Mouse (Mus musculus) left cerebral cortex, postnatal 10 days (tissue): Measurements from ENCODE around the gene Grid2. TPM values are rescaled to one million over a fixed set of nuclear protein-coding genes. Genes with fewer than 3 reads are reported as not detected.

Source experiments
- DNase-seq, 2 experiments: peaks; one replicate each; pipeline ENCODE4 v3.0.0; 2021 to 2022; ENCODE audit warnings: low spot score in 2 of 2, mixed read lengths in 1 of 2; ENCODE audit errors: extremely low spot score in 1 of 2
- intact Hi-C: fragments of 180-260 bp; cut with DNase I; formaldehyde crosslinking; loops from one replicate; pipeline ENCODE4 v1.15.1; 2025
- total RNA-seq, 2 experiments: library from RNA; stranded (reverse); gene quantifications; 2 replicates each; pipeline ENCODE4 v1.2.3; 2021

The Grid2 gene
- total RNA-seq, 2 experiments from 2014 or later: 27.7 to 27.8 TPM

- intact Hi-C loops: no loop called here
- DNase-seq: no peak
Measured at GRCm38 (mm10) chr6:63946721-63947120, 691.0 kb downstream of the Grid2 start.

- intact Hi-C loops: no loop called here
- no peak for DNase-seq
Measured at GRCm38 (mm10) chr6:63963789-63964188, 708.1 kb downstream of the Grid2 start.

- DNase-seq: no peak
- intact Hi-C loops: no loop called here
Measured at GRCm38 (mm10) chr6:63964269-63964668, 708.6 kb downstream of the Grid2 start.

- peak in 1 of 2 experiments; percentile 28 for DNase-seq
Measured at GRCm38 (mm10) chr6:63964735-63965134, 709.1 kb downstream of the Grid2 start.

GRCm38 (mm10) chr6:64046084-64046483 lies 790.4 kb downstream of the Grid2 start:
- DNase-seq: no peak
- intact Hi-C loops: no loop called here

More at GRCm38 (mm10) chr6:63964735-63965134, 709.1 kb downstream of the Grid2 start:
- intact Hi-C loops: no loop called here

- no peak for DNase-seq
- intact Hi-C loops: no loop called here
Measured at GRCm38 (mm10) chr6:64046732-64047131, 791.1 kb downstream of the Grid2 start.

- no peak for DNase-seq
- intact Hi-C loops: no loop called here
Measured at GRCm38 (mm10) chr6:64047950-64048349, 792.3 kb downstream of the Grid2 start.

GRCm38 (mm10) chr6:64063858-64064257 lies 808.2 kb downstream of the Grid2 start:
- no peak for DNase-seq
- intact Hi-C loops: no loop called here

- no peak for DNase-seq
- intact Hi-C loops: no loop called here
Measured at GRCm38 (mm10) chr6:64064704-64065103, 809.0 kb downstream of the Grid2 start.

- DNase-seq: no peak
- intact Hi-C loops: no loop called here
Measured at GRCm38 (mm10) chr6:64073406-64073805, 817.7 kb downstream of the Grid2 start.

- intact Hi-C loops: no loop called here
- DNase-seq: no peak
Measured at GRCm38 (mm10) chr6:64077911-64078310, 822.2 kb downstream of the Grid2 start.

GRCm38 (mm10) chr6:64098662-64099061 lies 843.0 kb downstream of the Grid2 start:
- DNase-seq: no peak

GRCm38 (mm10) chr6:64114594-64114993 lies 858.9 kb downstream of the Grid2 start:
- DNase-seq: peak in 1 of 2 experiments; percentile 5
- intact Hi-C loops: no loop called here

More at GRCm38 (mm10) chr6:64098662-64099061, 843.0 kb downstream of the Grid2 start:
- intact Hi-C loops: no loop called here

GRCm38 (mm10) chr6:64136275-64136674 lies 880.6 kb downstream of the Grid2 start:
- intact Hi-C loops: no loop called here
- no peak for DNase-seq

- intact Hi-C loops: no loop called here
- DNase-seq: no peak
Measured at GRCm38 (mm10) chr6:64148613-64149012, 892.9 kb downstream of the Grid2 start.

GRCm38 (mm10) chr6:64174995-64175612 lies 919.4 kb downstream of the Grid2 start:
- intact Hi-C loops: no loop called here
- DNase-seq: no peak

GRCm38 (mm10) chr6:64193646-64194045 lies 938.0 kb downstream of the Grid2 start:
- intact Hi-C loops: no loop called here
- DNase-seq: no peak

GRCm38 (mm10) chr6:64202396-64203122 lies 946.9 kb downstream of the Grid2 start:
- DNase-seq: peak in 1 of 2 experiments; percentile 4
- intact Hi-C loops: no loop called here

GRCm38 (mm10) chr6:64236351-64236750 lies 980.7 kb downstream of the Grid2 start:
- DNase-seq: peak in 1 of 2 experiments; percentile 33
- intact Hi-C loops: no loop called here

GRCm38 (mm10) chr6:64240526-64240925 lies 984.9 kb downstream of the Grid2 start:
- intact Hi-C loops: no loop called here
- DNase-seq: no peak
